Mouse (Mus musculus) kidney, adult 2 months (tissue): Measurements from ENCODE around the gene Hephl1.

Source experiments
- CTCF ChIP-seq: fragments of 200-500 bp; conservative IDR thresholded peaks from 2 replicates; pipeline ENCODE4 v1.5.1; 2011; ENCODE audit warnings: low read depth, mild to moderate bottlenecking, control low read depth, low read length, moderate library complexity, mixed read lengths; ENCODE audit not compliant: insufficient read depth, insufficient read length
- POLR2A ChIP-seq: fragments of 200-500 bp; IDR thresholded peaks from one replicate; pipeline ENCODE4 v1.6.1; 2011; ENCODE audit warnings: low read depth, low read length, control low read depth

DNA sequence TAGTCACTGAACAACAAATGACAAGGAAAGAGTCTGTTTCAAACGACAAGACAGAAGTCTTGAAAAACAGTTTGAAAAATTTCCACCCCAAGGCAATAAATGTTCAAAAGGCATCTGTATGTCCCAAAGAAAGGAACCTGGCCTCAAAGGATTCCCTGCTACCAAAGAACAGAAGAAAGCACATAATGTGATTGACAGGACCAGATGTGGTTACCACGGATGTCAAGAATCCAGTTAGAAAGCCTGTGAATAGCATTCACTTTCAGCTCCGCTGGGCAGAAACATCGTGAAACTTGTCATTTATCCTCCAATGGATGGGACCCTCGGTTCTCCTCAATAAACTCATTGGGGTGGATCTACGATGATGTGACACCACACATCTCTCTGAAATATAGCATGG, 2.2 kb upstream of the Hephl1 start:
- TF ChIP-seq CTCF = no peak
- no peak for TF ChIP-seq POLR2A
